Mouse (Mus musculus) embryonic facial prominence, embryonic 10.5 days (tissue): ENCODE results near the gene Tnr. TPM values are rescaled to one million over a fixed set of nuclear protein-coding genes. Genes with fewer than 3 reads are reported as not detected.
A peak's percentile ranks its signal among the peaks of the same experiment; 100 is the strongest.

Experiments used
- DNase-seq: peaks from one replicate; pipeline ENCODE4 v3.0.0-alpha.2; 2017; ENCODE audit warnings: low spot score
- H3K27ac ChIP-seq: fragments of 300-500 bp; sonication (generic); replicated peaks from 2 replicates; pipeline ENCODE4 v1.5.1; 2016; ENCODE audit warnings: mild to moderate bottlenecking
- H3K27me3 ChIP-seq: fragments of 300-500 bp; sonication (generic); replicated peaks from 2 replicates; pipeline ENCODE4 v1.6.1; 2016; ENCODE audit warnings: low read depth, mild to moderate bottlenecking; ENCODE audit not compliant: poor library complexity, severe bottlenecking
- H3K36me3 ChIP-seq: fragments of 300-500 bp; sonication (generic); replicated peaks from 2 replicates; pipeline ENCODE4 v1.6.1; 2016; ENCODE audit warnings: mild to moderate bottlenecking, moderate library complexity
- H3K4me1 ChIP-seq: fragments of 300-500 bp; sonication (generic); 2 replicates; pipeline ENCODE4 v1.6.1; 2016
- H3K4me3 ChIP-seq: fragments of 300-500 bp; sonication (generic); 2 replicates; pipeline ENCODE4 v1.5.1; 2016; ENCODE audit warnings: mild to moderate bottlenecking, moderate library complexity
- H3K9me3 ChIP-seq: fragments of 300-500 bp; sonication (generic); 2 replicates; pipeline ENCODE4 v1.6.1; 2016; ENCODE audit warnings: mild to moderate bottlenecking
- WGBS: fragments of 180-500 bp; shearing (Covaris S2); methylation state at CpG from one replicate; pipeline ENCODE4 v1.1.7; 2016; 5-methylcytosine and 5-hydroxymethylcytosine counted together
- polyA plus RNA-seq: library from polyadenylated mRNA; unstranded; fragments of >200 nt; fragmentation: Nextera tagmentation; extraction: Ambion mirVana; gene quantifications from 2 replicates; pipeline ENCODE4 v1.2.1, GENCODE M21; 2016

The Tnr gene
- polyA plus RNA-seq, 1 experiment from 2014 or later: 0.19 TPM

DNA sequence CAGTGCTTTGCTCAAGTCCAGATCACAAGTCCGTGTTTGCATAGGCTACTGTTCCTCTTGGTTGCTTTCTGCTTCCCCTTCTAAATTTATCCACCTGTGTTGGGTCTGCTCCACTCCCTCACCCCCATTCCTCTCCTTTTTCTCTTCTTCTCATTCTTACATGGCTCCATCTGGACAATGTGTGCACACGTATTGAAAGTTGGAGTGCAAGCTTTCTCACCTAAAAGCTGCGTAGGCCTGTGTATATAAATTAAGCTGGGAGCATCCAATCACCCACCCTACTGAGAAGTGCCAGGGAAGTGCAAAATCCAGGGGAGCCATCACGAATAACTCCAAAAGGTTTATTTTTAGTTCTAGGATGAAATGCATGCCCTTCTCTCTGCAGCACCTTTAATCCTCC lies 264.7 kb downstream of the Tnr start:
- H3K27ac ChIP-seq: no peak overlapping the region
- 81% methylated on average over 4 of the region's 4 CpGs for WGBS
- no peaks in the 10 kb centered on the region for H3K9me3 ChIP-seq
- H3K4me3 ChIP-seq: no peak overlapping the region
- no peaks in the 10 kb centered on the region for H3K4me1 ChIP-seq
- H3K27me3 ChIP-seq: no peaks in the 10 kb centered on the region
- no peak for DNase-seq
- no peaks in the 10 kb centered on the region for H3K36me3 ChIP-seq

DNA sequence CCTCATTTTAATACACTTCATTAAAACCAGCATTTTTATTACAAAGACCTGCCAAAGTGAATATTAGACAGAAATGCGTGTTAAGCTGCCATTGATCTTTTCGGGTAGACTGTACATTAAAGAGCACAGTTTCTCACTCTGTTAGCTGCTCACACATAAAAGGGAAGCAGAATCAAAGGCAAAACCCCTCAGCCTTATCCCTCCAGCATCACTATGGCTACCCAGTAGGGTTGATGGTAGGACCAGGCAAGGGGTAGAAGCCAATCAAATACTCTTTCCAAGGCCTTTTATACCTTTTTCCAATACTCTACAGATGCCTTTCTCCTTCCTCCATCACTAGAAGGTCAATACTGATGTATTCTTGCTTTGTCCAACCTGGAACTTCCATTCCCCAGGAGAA lies 269.0 kb downstream of the Tnr start:
- DNase-seq: no peak
- no peaks in the 10 kb centered on the region for H3K36me3 ChIP-seq
- H3K9me3 ChIP-seq: no peaks in the 10 kb centered on the region
- 93% methylated on average over 2 of the region's 2 CpGs for WGBS
- no peak overlapping the region for H3K27ac ChIP-seq
- no peak overlapping the region for H3K4me3 ChIP-seq
- H3K27me3 ChIP-seq: no peaks in the 10 kb centered on the region
- H3K4me1 ChIP-seq: no peaks in the 10 kb centered on the region

DNA sequence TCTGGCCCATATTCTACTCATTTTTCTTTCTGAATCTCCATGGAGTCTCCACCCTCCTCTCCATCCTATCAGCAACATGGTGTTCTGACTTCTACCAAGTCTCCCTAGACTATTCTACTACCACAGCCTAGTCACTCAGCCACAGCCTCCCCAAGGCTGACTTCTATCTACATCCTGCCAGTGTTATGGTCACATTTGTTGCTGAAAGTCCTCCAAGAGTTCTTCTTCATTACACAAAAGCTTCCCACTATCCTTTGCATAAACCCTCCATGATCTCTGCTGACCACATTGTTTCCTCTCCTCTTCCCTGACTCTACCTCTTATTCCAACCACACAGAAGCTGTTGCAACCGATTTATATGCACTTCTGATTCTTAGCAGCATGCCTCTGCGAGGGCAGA lies 272.5 kb downstream of the Tnr start:
- WGBS: 70% methylated on average over 2 of the region's 2 CpGs
- Histone ChIP-seq H3K27me3 (no peaks in the 10 kb centered on the region), H3K36me3 (no peaks in the 10 kb centered on the region), H3K4me3 (no peak overlapping the region), H3K4me1 (no peaks in the 10 kb centered on the region), H3K27ac (no peak overlapping the region), H3K9me3 (no peaks in the 10 kb centered on the region)
- DNase-seq: no peak

DNA sequence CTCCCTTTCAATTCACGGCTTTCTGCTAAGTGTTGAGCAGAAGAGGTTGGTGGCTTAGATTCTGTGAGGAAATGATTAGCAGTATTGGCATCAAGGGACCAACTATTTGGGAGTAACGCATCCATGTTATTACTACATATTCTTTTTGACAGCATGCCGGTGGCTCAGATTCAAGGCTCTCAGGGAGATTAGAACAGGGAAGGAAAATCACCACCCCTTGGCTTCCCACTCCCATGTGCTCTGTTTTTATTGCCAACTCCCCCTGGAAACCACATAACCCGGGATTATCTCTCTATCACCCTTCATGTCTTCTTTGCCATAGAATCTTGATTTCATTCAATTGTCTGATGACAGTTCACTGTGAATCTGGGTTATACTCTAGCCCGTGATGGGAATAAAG lies 276.8 kb downstream of the Tnr start:
- DNase-seq: no peak
- no peaks in the 10 kb centered on the region for H3K36me3 ChIP-seq
- H3K4me1 ChIP-seq: no peaks in the 10 kb centered on the region
- H3K27me3 ChIP-seq: no peaks in the 10 kb centered on the region
- 85% methylated on average over 5 of the region's 5 CpGs for WGBS
- H3K27ac ChIP-seq: no peak overlapping the region
- H3K4me3 ChIP-seq: no peak overlapping the region
- no peaks in the 10 kb centered on the region for H3K9me3 ChIP-seq

DNA sequence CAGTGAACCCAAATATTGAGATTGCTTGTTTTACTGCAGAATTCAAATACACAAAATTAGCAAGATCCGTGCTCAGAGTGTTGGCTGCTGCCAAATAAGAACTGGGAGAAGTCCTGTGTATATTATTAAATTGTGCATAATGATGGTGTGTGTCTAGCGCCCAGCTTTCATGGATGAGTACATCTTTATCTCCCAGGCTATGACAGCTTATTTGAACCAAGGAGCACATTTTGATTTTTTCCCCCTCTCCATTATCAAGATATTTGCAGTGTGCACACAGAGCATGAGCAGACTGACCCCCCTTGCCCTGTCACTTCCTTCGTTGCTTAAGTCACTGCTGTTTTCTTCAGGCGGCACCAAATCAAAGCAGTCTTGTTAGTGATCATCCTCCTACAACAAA lies 278.2 kb downstream of the Tnr start:
- H3K36me3 ChIP-seq: no peaks in the 10 kb centered on the region
- no peak for DNase-seq
- no peaks in the 10 kb centered on the region for H3K27me3 ChIP-seq
- H3K9me3 ChIP-seq: no peaks in the 10 kb centered on the region
- H3K4me1 ChIP-seq: no peaks in the 10 kb centered on the region
- WGBS: 73% methylated on average over 4 of the region's 4 CpGs
- H3K27ac ChIP-seq: no peak overlapping the region
- no peak overlapping the region for H3K4me3 ChIP-seq

DNA sequence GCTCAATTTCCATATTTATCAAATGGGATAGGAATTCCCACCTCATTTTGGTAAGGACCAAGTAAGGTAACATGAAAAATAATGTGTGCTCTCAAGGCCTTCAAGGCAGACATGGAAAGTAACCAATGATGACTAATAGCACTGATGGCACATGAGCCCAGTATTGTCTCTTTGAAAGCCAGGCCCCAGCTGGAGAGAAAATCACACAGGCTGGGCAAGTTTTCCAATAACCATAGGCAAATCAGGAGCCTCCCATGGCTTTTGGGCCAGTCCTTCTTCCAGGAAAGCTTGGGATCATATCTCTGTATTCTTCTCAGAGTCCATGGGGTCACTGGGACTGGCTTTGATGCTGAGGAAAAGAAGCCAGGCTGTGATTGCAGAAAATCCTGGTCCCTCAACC lies 280.1 kb downstream of the Tnr start:
- no peaks in the 10 kb centered on the region for H3K36me3 ChIP-seq
- no peak for DNase-seq
- no peaks in the 10 kb centered on the region for H3K9me3 ChIP-seq
- H3K27ac ChIP-seq: no peak overlapping the region
- no peaks in the 10 kb centered on the region for H3K4me1 ChIP-seq
- no peaks in the 10 kb centered on the region for H3K27me3 ChIP-seq
- no peak overlapping the region for H3K4me3 ChIP-seq

DNA sequence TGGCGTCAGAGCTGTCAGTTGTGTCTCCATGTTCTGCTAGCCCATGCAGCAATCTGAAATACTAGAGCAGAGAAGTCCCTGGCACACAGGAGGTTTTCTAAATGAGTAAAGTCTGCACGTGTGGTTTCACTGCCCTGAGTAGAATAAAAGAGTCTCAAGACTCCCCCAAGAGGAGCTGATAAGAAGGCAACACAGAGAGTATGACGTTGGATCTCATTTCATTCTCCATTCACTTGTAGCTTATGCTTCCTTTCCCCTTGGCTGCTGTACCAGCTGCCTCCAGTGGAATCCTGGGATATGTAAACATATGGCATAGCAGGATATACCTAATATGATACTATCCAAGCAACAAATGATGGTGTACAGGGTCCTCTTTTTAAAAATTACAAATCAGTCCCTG lies 285.9 kb downstream of the Tnr start:
- Histone ChIP-seq H3K4me1 (peaks cover 12% of the 10 kb centered on the region), H3K4me3 (no peak overlapping the region), H3K9me3 (no peaks in the 10 kb centered on the region), H3K36me3 (no peaks in the 10 kb centered on the region), H3K27ac (no peak overlapping the region), H3K27me3 (no peaks in the 10 kb centered on the region)
- 50% methylated on average over 3 of the region's 3 CpGs for WGBS
- no peak for DNase-seq

DNA sequence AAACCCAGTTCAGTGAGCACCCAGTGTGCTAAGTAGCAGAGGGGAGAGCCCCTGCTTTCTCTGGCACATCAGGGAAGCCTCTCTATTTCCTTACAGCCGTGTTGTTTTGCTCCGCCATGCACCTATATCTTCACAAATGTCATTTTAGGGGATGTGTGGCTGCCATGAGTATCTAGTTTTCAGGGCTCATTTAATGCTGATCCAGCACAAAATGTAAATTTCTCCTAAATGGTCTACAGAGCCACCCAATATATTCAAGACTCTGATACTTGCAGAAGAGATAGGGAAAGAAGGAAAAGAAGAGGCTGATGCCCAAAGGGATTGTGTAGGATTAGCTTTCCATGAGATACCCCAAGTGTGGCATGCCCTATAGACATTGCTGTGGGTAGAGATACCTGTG lies 288.2 kb downstream of the Tnr start:
- Histone ChIP-seq H3K4me3 (no peak overlapping the region), H3K9me3 (no peaks in the 10 kb centered on the region), H3K4me1 (peaks cover 20% of the 10 kb centered on the region), H3K27me3 (no peaks in the 10 kb centered on the region), H3K36me3 (no peaks in the 10 kb centered on the region), H3K27ac (no peak overlapping the region)
- WGBS: 89% methylated on average over 2 of the region's 2 CpGs
- no peak for DNase-seq

DNA sequence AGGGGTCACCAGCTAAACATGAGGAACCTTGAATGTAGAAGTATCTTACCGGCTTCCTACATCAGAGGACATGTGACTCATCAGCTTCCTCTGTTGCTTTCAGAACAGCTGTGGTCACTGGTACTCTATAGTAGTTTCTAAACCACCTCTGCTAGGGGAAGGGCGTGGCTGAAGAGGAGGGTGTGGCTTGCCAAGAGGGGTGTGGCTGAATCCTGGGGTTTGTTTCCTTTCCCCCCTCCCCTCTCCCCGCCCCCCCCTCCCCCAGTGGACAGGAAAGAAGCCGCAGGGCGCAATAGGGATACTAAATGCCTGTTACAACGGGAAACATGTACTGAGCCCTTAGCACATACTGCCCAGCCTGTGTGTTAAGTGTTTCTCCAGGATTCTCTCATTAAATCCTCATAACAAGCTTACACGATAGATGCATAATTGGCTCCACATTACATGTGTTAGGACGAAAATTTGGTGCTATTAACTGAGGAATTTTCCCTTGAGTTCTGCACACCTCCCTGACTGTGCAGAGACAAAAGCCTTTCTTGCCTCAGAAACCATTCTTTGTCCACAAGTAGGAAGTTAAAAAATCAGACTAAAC lies 289.3 kb downstream of the Tnr start:
- peak overlapping the region; percentile 51 for H3K27ac ChIP-seq
- peak overlapping the region; percentile 28; the same call in 1 of the 2 replicates for H3K4me3 ChIP-seq
- H3K4me1 ChIP-seq: peaks cover 24% of the 10 kb centered on the region
- H3K27me3 ChIP-seq: no peaks in the 10 kb centered on the region
- WGBS: 7% methylated on average over 8 of the region's 8 CpGs
- no peaks in the 10 kb centered on the region for H3K9me3 ChIP-seq
- no peaks in the 10 kb centered on the region for H3K36me3 ChIP-seq
- peak; percentile 52 for DNase-seq

DNA sequence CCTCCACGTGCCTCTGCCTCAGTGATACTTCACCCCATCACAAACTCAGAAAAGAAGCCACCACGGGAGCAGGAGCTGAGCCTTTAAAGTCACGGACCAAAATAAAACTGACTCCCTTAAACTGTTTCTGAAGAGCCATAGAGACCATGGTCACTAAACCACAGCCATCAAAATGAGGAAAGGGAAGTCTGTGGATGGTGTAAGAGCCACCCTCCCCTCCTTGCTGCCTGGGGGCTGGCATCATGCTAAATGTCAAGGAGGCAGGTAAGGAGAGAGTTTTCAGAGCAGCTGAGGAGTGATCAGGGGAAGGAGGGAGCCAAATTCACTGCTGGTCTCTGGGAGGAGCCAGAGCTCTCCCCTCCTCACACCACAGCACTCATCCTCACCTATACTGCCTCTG lies 290.8 kb downstream of the Tnr start:
- Histone ChIP-seq H3K4me1 (peaks cover 24% of the 10 kb centered on the region), H3K36me3 (no peaks in the 10 kb centered on the region), H3K27ac (no peak overlapping the region), H3K27me3 (no peaks in the 10 kb centered on the region), H3K4me3 (no peak overlapping the region), H3K9me3 (no peaks in the 10 kb centered on the region)
- WGBS: 48% methylated on average over 3 of the region's 3 CpGs
- DNase-seq: no peak

DNA sequence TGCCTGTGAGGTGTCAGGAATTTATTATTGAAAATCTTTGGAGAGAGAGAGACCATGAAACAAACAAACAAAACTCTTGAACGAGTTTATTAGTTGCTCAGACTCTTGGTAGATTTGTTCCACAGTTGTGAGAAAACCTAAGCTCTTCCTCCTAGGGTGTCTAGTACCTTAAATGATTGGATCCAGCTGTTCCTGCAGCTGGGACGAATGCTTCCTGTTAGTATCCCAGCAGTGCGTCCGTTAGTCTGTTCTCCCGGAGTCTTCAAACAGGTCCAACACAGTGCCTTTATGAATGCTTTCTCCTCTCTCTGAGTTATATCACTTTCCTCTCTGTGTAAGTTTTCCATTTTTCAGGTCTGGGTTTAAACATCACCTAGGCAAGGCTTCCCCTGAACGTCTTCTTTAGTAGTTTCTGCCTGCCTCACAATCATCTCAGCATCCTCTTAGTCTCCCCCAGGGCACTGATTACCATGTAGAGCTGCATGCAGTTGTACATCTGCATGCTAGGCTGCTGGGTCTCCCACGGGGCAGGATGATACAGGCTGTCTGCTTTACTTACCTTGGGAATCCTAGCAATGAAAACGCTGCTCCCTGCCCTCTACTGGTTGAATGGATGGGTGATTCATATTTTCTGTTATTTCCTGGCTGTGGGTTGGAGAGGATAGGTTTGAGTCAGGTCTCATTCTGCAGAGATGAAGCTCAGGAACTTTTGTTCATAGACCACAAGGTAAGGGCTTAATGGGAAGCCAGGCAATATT lies 293.2 kb downstream of the Tnr start:
- WGBS: 30% methylated on average over 8 of the region's 8 CpGs
- Histone ChIP-seq H3K4me1 (peaks cover 24% of the 10 kb centered on the region), H3K4me3 (no peak overlapping the region), H3K27ac (no peak overlapping the region), H3K9me3 (no peaks in the 10 kb centered on the region), H3K27me3 (no peaks in the 10 kb centered on the region), H3K36me3 (no peaks in the 10 kb centered on the region)
- DNase-seq: peak; percentile 37

DNA sequence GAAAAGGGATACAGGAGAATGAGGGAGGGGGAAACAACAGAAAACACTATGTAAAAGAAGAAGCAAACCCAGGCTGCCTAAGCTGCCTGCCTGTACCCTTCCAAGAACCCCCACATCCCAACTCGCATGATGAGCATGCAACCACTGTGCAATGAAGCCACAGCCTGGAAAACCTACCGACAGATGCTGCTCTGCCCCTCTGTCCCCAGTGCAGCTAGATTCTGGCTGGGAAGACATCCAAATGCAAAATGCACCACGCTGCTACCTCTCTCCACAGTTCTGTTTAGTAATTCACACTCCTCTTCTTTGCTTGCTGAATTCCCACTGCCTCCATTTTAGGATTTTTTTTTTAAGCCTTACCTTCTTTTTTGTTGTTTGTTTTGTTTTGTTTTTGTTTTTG lies 295.9 kb downstream of the Tnr start:
- 46% methylated on average over 3 of the region's 3 CpGs for WGBS
- no peaks in the 10 kb centered on the region for H3K36me3 ChIP-seq
- H3K27ac ChIP-seq: no peak overlapping the region

DNA sequence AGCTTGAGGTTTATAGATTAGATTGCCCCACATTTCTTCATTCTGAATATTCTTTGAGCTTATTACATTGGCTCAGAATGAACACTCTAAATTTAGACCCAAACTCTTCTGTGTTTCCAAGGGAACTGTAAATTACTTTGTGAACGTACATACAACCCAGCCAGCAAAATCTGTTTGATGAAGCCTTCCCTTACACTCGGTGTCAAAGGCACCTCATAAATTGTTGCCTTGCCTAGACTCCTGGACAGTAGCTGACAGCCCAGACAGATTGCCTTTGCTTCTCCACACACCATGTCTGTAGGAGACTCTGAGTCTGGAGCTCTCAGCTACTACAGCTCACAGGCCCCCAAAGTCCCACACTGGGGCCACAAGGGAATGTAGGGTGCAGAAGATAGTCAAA lies 298.8 kb downstream of the Tnr start:
- no peak for DNase-seq
- no peaks in the 10 kb centered on the region for H3K36me3 ChIP-seq
- no peaks in the 10 kb centered on the region for H3K9me3 ChIP-seq
- H3K4me1 ChIP-seq: no peaks in the 10 kb centered on the region
- no peaks in the 10 kb centered on the region for H3K27me3 ChIP-seq
- no peak overlapping the region for H3K4me3 ChIP-seq
- no peak overlapping the region for H3K27ac ChIP-seq
- 87% methylated on average over 2 of the region's 2 CpGs for WGBS

More for the DNA sequence above, 295.9 kb downstream of the Tnr start:
- no peak overlapping the region for H3K4me3 ChIP-seq
- no peaks in the 10 kb centered on the region for H3K9me3 ChIP-seq
- H3K4me1 ChIP-seq: peaks cover 12% of the 10 kb centered on the region
- no peaks in the 10 kb centered on the region for H3K27me3 ChIP-seq
- no peak for DNase-seq
